Mouse (Mus musculus) heart, adult 2 months (tissue): ENCODE measurements around the gene Tcf12.

ENCODE experiments used
- CTCF ChIP-seq: fragments of 200-600 bp; IDR thresholded peaks from 2 replicates; pipeline ENCODE4 v1.8.1; 2022; ENCODE audit warnings: antibody characterized with exemption, mild to moderate bottlenecking, moderate library complexity
- POLR2A ChIP-seq: fragments of 200-500 bp; IDR thresholded peaks from 2 replicates; pipeline ENCODE4 v1.6.1; 2011; ENCODE audit warnings: mild to moderate bottlenecking, low read depth, low read length, control low read depth; ENCODE audit not compliant: insufficient read depth

GRCm38 (mm10) chr9:72132728-72133088 lies 21.0 kb upstream of the Tcf12 start:
- TF ChIP-seq CTCF (no peak), POLR2A (no peak)
